Mouse (Mus musculus): ENCODE data around the gene Pitpna.
A peak's percentile ranks its signal among the peaks of the same experiment; 100 is the strongest.

Gene Pitpna

DNA sequence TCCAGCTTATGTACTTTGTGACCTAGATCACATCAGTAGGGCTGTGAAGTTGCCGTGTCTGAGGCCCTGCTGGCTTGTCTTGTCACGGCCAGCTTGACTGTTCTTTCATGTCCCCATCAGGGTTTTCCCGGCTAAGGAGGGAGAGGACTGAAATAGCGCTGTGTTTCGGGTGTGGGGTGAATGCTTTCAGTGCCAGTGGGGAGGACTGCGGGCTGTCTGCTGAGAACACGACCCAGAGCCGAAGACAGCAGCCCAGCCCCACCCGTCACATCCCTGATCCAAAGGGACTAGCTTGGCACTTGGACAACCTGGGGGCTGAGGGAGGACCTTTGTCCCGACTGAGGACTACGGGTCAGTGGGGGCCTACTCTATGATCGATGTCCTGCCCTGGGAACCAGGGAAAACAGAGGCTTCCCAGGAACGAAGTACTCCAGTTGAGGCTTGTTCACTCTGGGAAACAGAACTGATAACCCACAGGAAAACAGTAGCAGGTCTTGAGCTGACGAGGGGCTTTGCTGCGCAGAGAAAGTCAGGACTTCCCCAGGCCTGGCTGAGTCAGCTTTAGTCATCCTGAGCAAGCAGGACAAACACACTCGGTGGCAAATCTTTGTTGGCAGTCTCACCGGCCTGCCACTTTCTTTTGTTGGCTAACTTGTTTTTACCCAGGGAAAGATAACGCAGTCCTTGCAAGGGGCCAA lies 23.9 kb upstream of the Pitpna start:
- peak in 1 of 2 experiments; percentile 37 for DNase-seq (ENCODE audit: low spot score in 2 of 2)

DNA sequence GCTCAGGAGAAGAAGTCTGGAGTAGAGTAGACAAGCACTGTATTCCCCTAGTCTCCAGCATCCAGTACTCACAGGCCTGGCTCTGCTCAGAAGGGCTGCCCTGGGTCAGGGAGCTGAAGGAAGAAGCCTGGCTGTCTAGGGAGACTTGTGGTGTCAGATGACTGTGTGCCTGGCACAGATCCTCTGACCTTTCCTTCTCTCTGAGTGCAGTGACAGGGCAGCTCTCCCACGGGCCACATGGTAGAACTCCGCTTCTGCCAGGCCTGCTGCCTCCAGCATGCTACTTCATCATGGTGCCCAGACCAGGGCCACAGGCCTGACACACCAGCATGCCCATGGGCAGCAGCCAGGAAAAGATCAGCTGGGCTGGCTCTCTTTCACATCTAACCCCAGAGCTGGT lies 22.0 kb upstream of the Pitpna start:
- no peak for DNase-seq (ENCODE audit: low spot score in 2 of 2)

DNA sequence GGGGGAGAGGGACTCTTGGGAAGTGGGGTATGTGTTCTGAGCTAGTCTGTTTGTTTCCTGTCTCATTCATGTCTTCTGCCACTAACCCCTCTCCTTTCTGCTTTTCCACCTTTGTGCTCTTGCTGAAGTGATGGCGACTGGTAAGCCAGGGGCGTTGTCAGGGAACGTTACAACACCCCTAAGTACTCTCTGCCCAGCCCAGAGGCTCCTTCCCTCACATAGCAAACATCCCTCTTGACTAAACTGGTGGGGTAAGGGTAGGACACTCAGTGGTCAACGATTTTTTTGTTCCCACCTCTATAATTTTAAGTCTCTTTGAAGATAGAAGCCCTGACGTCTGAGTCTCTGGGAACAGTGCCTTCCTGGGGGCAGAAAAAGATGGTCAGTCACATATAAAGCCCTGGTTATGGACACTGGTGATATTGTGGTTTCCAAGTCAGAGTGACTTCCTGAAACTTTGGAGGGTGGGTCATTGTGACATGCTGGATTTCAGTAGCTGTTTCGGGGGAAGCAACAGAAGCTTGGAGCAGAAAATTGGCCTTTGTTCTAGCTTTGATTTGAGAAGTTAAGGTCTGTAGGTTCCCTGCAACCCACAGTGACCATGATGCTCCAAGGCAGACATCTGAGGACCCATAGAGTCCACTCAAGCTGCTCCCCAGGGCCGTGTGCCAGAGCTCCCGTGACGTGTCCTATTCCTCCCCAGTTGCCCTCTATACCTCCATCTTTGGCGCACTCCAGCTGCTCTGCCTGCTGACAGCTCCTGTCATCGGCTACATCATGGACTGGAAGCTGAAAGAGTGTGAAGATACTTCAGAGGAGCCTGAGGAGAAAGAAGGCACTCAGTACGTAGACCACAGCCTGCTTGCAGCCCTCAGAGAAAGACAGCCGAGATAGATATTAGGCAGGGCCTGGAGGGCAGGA lies 21.4 kb upstream of the Pitpna start:
- no peak for DNase-seq (ENCODE audit: low spot score in 2 of 2)

DNA sequence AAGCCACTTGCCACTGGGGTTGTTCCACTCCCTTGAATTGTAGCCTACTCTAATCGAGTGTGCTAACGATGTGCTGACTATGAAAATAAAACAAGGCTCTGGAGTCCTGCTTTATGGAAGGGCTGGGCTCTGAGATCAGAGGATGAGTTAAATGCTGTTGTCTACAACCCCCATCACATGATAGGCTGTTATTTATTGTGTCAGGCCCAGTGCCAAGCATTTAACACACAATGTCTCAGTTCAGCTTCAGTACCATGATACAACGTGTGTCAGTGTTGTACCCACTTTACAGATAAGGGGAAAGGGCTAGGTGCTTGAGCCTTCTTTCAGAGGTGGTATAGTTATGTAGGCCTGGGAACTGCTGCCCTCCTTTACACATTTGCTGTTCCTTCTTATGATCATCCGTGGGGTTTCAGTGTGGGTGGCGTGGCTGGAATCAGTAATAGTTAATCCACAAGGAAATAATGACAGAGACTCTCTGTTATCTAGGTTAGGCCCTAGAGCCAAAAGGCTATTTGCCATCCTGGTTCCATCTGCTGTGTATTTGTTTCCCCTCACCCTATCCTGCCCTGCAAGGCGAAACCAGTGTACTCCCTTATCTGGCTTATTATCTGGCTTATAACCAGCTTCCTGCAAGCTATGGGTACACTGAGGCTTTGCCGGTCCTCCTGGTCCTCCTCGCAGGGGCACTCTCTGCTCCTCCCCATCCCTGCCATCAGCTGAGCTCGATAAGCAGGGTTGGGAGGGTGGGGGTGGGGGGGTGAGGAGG lies 20.4 kb upstream of the Pitpna start:
- DNase-seq (ENCODE audit: low spot score in 2 of 2): no peak

DNA sequence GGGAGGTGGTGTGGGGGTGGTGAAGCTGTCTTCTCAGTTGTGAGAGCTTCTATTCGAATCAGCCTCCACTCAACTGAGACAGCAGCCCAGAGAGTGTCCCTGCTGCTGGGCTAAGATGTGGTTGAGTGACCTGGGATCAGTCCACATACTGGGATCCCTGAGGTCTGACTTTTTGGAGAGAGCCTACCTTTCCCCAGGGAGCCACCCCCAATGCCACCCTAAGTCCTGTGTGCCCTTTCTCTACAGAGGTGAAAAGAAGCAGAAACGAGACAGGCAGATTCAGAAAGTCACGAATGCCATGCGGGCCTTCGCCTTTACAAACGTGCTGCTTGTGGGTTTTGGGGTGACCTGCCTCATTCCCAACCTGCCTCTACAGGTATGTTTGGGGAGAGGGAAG lies 19.8 kb upstream of the Pitpna start:
- DNase-seq (ENCODE audit: low spot score in 2 of 2): no peak

DNA sequence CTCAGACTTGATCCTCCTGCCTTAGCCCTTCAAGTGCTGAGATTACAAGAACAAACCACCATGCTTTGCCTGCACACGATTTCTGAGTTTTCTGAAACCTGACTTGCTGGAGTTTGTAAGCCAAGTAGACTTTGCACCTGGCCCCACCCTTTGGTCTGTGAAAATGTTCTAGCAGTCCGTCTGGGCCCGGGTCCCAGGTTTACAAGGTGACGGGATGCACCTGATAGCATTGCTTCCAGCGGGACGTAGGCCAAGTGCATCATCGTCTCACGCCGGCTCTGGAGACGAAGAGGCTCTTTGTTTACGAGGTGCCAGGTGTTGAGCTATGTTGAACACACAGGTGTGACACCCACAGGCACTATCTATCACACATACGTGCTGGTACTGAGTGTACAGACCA lies 18.9 kb upstream of the Pitpna start:
- DNase-seq (ENCODE audit: low spot score in 2 of 2): no peak

DNA sequence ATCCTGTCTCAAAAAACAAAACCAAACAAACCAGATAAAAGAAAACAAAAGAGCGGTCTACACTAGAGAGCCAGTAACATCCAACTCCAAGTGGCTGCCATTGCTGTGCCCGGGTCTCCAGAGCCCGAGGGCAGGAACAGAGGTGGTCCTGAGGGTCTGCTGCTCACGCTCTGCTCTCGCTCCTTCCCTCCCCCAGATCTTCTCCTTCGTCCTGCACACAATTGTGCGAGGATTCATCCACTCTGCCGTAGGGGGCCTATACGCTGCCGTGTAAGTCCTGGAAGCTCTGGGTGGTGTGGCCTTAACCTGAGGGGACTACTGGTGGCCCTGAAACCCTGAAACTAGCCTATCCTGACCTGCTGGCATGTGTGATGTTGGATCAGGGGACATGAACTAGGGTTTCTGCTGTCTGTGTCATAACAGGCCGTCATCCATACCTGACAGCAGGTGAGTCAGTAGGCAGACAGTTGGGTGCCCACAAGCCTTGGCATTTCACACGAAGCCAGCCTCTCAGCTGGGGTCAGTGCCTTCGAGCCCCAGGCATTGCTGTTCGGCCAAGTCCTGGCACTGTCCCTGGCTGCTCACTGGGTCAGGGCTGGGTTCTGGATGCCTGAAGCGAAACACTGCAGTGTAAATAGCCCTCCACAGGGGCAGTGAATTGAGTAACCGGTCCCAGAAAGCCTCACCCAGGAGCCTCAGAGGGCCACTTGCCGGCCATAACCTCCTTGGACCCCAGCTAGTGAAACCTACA lies 17.3 kb upstream of the Pitpna start:
- no peak for DNase-seq (ENCODE audit: low spot score in 2 of 2)

DNA sequence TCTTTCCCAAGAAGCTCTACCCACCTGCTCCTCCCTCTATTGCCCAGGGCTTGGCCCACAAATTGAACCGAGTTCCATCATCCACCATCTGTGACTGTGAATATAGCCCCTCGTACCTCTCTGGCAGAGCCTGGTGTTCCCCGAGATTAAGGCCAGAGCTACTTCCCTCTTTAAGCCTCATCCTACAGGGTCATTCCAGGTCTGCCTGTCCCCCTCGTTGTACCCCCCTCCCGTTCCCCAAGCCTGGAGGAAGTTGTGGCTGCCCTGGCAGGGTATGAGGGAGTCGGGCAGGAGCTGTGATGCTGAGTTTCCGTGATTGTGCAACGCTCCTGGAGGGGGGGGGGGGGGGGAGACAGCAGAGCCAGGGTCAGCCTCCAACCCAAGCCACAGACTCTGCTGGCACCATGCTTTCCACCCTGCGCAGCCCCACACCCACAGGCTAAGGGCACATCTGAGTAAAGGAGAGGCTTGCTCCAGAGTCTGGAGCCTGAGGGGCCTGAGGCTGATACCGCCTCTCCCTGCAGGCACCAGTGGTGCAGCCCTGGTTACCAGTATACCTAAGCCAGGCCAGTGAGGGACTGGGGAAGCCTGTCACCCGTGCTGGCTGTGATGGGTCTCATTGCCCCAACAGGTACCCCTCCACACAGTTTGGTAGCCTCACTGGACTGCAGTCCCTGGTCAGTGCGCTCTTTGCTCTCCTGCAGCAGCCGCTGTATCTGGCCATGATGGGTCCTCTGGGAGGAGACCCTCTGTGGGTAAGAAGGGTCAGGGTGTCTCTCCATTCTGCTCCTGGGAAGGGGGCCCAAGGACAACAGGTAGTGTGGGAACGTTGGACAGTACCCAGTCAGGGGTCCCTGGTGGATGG lies 16.5 kb upstream of the Pitpna start:
- no peak for DNase-seq (ENCODE audit: low spot score in 2 of 2)

DNA sequence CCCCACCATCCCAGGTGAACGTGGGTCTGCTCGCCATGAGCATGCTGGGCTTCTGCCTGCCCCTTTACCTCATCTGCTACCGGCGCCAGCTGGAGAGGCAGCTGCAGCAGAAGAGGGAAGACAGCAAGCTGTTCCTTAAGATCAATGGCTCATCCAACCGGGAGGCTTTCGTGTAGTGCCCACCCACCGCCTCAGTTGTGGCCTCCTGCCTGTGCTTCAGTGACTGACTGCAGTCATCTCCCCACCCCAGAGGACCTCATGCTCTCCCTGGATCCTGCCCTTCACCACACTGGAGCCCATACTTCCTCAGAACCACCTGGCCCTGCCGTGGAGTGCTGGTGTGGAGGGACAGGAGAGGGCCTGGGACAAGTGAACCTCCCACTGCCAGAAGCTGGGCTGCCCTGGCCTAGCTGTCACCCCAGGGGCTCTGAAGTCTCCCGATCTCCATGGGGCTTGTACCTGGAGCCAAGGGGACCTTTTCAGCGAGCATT lies 15.6 kb upstream of the Pitpna start:
- no peak for DNase-seq (ENCODE audit: low spot score in 2 of 2)

DNA sequence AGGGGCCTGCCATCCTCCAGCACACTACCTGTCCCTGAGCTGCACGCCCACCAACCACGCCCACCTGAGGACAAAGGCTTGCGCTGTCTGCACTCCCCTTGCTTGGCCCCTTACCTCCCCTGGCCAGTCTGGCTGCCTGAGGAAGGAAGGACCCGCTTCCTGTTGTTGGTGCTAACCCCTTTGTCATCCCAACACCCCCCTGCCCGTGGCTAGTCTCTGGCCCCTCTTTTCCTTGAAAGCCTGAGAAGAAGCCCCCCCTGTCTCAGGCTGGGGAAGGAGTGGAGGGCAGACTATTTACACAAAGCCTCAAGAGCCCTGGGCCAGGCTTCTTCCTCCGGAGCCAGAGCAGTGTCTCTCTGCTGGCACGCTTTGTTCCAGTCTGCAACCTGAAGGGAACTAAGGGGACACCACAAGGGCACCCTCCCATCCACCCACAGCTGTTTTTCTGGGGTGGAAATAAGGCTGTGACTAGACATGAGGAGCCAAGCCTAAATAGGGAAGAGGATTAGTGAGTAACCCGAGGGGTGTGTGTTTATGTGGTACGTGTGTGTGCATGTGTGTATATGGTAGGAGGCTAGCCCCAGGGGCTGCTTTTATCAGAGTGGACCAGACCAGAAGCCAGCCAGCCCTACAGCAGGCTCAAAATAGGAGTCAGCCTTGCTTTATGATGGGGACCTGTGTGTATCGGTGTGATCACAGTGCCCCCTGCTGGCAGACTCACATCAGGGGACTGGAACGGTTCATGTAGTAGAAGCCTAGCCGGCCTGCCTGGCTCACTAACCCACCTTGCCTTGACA lies 14.8 kb upstream of the Pitpna start:
- DNase-seq (ENCODE audit: low spot score in 2 of 2): peak; percentile 81 to 93

DNA sequence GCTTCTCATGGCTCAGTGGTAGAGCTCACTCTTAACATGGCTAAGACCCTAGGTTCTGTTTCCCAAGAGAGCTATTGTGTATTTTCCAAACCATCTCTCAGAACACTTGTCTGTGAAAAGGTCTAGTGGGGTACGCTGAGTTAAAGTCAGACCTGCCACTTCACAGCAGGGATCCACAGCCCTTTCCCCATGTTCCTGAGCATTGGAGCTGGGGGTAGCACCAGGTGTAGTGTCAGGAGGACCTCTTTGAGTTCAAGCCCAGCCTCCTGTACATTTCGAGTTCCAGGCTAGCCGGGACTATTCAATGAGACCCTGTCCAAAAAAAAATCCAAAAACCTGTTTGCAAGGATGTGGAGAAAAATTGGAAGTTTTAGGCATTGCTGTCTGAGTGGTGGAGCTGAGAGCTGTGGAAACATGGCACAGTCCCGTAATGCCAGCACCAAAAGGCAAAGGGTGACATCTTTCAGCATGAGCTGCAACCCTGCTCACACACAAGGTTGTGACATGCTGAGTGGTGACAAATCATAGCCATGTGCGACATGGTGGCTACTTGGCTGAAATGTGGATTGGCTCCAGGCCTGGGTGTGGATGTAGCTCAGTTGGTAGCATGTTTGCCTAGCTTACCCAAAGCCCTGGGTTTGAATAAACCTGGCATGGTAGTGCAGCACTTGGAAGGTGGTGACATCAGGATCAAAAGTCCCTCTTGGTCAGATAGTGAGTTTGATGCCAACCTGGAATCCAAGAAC lies 13.3 kb upstream of the Pitpna start:
- DNase-seq (ENCODE audit: low spot score in 2 of 2): no peak

DNA sequence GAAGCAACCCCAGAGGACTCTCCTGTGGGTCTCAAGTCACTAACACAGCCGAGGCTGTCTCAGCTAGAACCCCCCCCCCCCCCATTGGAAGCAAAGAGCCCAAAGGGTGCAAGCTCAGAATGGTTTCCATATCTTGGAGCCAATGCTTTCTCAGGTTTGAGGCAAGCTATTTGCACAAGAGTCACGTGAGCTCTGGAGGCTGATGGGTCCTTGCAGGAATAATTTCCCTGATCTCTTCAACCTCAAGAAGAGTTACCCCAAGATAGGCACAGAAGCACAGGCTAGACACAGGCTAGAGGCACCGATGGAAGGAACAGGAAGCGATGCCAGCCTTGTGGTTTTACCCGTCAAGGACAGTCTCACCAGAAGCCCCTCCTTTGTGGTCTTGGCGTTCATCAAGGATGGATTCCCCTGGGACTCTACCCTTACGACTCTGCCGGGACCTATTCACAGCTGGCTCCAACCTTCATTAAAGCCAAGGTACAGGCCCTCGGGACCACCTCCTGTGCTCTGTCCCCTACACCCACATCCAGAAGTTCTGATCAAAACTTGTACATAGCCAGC lies 12.3 kb upstream of the Pitpna start:
- DNase-seq (ENCODE audit: low spot score in 2 of 2): no peak

DNA sequence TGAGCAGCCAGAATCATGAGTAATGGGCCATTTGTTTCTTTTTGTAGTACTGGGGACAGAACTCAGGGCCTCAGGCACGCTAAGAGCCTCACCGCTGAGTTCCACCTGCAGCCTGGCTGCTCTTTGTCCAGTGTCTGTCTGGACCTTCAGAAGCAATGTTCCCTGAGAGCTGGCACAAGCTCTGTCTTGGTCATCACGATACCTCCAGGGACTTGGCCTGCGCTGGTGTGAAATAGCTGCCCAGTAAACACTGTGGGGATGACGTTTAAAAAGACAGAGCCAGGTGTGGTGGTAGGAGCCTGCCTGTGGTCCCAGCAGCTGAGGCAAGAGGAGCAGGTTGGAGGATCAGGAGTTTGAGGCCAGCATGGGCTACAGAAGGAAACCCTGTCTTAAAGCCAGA lies 9.3 kb upstream of the Pitpna start:
- DNase-seq (ENCODE audit: low spot score in 2 of 2): no peak

DNA sequence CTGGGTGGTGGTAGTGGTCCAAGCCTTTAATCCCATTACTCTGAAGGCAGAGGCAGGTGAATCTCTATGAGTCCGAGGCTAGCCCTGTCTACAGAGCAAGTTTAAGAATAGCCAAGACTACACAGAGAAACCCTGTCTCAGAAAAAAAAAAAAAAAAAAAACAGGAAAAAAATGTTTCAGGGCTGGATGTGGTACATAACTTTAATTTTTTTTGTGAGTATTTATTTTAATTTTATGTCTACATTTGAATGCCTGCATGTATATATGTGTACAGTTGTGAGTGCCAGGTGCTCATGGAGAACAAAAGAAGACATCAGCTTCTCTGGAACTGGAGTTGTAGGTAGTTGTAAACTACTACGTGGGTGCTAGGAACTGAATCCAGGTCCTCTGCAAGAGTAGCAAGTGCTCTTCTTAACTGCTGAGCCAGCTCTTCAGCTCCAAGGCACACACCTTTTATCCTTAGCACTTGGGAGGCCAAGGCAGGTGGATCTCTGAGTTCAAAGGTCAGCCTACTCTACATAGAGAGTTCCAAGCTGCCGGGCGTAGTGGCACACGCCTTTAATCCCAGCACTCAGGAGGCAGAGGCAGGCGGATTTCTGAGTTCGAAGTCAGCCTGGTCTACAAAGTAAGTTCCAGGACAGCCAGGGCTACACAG lies 6.3 kb upstream of the Pitpna start:
- DNase-seq (ENCODE audit: low spot score in 2 of 2): no peak

DNA sequence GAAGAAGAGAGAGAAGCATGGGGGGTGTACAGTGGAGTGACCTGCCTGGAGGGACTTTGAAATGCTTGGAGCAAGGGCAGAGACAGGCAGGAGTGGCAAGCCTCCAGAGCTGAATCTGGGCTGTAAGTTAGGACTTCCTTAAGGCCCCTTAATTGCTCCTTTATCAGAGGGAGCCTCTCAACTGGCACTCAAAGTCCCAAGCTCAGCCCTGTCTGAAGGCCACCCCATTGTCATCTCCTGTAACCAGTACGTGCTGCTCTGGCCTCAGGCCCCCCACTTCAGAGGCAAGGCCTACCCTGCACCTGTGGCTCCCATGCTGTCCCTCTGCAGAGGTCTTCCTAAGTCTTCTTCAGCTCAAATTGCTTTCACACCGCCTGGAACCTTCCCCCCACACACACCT lies 4.4 kb upstream of the Pitpna start:
- DNase-seq (ENCODE audit: low spot score in 2 of 2): no peak

DNA sequence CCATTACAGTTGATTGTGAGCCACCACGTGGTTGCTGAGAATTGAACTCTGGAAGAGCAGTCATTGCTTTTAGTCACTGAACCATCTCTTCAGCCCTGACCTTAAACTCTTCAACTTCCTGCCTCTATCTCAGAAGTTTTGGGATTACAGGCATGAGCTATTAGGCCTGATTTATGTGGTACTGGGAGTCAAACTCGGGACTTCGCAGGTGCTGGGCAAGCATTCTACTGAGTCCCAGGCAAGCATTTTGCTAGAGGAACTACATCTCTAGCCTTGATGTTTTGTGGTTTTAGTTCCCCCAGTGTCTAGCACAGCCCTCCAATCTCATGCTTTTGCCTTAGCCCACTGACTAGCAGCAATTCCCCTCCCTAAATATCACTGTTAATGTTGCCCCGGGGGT lies 2.8 kb upstream of the Pitpna start:
- no peak for DNase-seq (ENCODE audit: low spot score in 2 of 2)

DNA sequence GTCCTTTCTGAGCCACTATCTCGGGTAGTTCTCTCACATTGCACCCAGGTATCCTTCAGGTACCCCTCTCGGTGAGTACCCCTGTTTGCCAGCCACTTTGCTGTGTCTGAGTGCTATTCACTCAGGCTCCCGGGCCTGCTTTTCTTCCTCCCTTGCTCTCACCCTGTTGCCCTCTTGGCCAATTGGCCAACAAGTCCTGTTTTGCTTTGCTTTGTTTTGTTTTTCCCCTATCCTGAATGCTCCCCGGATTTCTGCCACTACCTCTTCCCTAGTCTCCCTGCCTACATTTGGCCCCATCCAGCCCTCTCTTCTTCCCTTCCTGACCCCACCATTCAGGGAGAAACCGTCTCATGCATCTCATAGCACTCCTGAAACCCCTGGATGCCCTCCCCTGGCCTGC lies 1.9 kb upstream of the Pitpna start:
- no peak for DNase-seq (ENCODE audit: low spot score in 2 of 2)

DNA sequence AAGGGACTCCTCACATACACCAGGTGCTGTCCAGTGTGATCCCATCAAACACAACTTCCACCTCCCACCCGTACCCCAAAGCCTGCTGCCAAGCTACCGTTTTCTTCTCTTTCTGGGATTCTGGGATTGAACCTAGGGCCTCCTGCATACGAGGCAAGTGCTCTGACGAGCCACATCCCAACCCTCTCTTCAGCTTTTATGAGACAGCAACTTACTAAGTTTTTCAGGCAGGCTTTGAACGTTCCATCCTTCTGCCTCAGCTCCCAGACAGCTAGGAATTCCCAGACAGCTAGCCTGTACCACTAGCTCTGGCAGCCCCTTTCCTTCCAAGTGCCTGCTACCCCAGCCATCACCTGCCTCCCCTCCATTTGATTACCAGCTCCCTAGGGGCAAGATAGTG lies 934 bp upstream of the Pitpna start:
- no peak for DNase-seq (ENCODE audit: low spot score in 2 of 2)

All from urinary bladder, postnatal 4 days (tissue).